Mouse (Mus musculus): ENCODE measurements around the gene Slamf6.
"Not testable (repeated sequence)": the region's sequence is repeated elsewhere in the genome, so short reads cannot be mapped to it uniquely, and the experiment has no call there.

Gene Slamf6

GRCm38 (mm10) chr1:171955071-171955470 lies 37.8 kb downstream of the Slamf6 start:
- intact Hi-C loops (cut with DNase I), result no loop called here

DNA sequence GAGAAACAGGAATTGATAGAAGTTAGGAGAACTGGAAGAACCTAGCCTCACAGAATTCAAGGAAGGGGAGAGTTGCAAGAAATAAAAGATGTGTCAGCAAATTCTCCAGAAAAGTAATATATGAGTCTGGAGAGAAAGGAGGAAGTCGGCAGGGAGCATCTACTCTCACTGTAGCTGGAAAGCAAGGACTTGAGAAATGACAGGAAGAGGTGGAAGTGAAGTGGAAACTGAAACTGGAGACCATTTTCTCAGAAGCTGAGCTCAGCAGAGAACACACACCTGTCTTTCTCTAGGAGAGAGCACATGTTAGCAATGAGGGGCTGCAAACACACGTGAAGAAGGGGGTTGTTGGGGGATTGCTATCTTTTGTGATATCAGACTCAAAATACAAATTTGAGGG lies 40.1 kb downstream of the Slamf6 start:
- intact Hi-C loops (cut with DNase I), result no loop called here

GRCm38 (mm10) chr1:171960726-171961125 lies 43.4 kb downstream of the Slamf6 start:
- intact Hi-C loops (cut with DNase I), result no loop called here

DNA sequence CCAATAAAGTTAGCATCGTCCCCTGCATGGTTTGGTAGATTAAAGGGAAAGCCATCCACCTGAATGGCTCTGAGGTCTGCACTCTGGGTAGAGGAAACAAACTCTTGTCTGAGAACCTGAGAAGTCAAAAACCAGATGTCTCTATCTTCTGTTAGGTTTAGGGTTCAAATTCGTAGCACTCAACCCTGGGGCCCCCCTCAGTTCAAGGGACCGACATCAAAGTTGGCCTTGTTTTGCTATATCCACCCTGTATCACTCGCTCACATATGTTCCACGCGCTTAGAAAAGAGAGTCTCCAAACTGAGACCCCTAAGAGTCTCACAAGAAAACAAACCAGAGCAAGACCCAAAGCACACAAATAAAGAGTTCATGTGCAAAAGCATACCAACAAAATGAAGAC lies 44.4 kb downstream of the Slamf6 start:
- intact Hi-C loops (cut with DNase I), result no loop called here

DNA sequence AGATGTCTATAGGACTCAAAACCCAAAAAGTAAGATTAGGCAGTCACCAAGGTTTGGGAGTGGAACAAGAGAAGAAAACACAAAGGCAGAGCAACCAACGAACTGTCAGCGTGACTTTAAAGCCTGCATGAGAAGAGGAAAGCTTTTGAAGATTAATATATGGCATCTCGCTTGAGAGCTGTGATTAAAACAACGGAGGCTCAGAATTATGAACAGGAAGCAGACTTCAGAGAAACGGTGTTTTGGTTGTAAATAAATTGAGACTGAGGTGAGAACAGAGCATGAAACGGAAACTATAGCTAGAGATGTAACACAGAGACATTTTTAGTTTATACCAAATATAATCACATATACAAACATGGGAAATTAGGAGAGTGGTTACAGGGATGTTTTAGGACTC lies 46.3 kb downstream of the Slamf6 start:
- intact Hi-C loops (cut with DNase I), result no loop called here

DNA sequence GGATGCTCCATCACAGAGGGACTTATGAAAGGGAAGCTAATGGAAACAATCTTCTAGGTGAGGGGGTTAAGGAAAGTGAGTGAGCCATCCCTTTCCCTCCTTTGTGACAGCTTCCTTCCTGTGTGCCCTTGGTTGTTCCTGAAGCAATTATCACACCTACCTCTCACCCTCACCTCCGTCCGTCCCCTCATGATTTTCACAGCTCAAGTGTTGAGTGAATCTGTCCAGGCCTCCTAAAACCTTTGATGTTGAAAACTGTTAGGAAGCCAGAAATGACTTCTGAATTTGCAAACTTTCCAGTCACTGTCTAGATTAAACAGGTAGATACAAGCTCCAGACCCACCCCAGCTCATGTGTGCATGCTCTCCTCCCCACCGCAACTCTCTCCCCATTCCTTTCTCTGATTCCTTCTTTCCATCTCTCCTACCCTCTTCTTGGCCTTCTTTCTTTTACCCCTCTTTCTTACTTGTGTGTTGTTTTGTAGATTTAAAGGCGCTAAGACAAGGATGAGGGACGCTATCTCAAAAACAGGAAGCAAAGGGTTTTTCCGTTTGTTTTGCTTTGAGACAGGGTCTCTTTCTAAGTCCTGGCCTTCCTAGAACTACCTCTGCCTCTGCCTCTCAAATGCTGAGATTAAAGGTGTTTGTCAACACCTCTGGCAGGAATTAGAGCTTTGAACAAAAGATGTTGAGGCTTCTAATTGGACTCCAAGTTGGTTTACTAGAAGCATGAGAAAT lies 48.9 kb downstream of the Slamf6 start:
- intact Hi-C loops (cut with DNase I), result no loop called here

DNA sequence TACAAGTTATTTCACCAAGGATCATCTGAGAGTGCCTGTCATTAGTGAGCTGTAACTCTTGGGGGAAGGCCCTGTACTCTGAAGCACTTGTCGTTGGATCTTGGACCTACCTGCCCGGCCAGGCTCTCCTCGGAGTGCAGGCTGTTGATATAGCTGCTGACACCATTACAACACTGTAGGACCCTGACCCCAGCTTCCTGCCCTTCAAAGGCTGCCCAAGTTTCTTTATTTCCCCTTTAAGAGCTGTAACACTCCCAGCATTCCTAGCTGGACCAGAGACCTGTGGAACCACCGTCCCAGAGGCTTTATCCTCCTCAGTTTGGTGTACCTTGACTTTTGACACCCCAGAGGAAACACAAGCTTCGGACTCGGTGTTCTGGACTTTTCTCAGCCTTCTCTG lies 51.9 kb downstream of the Slamf6 start:
- intact Hi-C loops (cut with DNase I), result no loop called here

DNA sequence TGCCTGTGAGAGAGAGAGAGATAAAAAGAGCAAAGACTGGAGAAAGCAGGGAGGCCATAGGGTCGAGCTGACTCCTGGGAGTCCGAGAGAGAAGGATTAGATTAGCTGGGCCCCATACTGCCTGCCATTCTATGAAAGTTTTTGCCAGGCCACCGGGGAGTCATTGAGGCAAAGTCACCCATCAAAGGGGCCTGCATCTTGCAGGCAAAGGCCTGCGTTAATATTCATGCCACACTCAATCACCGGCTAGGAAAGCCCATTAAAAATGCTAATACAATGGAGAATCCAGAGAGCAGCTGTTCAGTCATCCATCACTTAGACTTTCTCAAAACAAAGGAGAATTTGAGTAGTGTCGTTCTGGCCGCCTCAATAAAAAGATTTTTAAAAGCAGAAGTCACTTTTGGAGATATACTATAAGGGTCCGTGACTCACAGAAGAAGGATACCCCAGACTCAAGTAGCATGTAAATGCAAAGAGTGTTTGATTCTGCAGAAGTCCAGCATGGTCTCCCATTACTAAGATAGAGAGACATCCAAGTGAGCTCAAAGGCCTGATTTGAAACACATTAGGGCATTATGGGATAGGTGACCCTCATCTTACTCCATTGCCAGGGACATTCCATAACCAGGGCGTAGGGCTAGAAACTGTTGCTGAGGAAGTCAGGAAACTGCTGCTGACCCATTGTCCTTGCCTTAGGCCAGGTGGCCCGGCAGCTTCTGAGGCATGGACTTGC lies 53.7 kb downstream of the Slamf6 start:
- intact Hi-C loops (cut with DNase I), result no loop called here

- intact Hi-C loops (cut with DNase I), result not testable (repeated sequence)
These were observed 57.0 kb downstream of the Slamf6 start for GRCm38 (mm10) chr1:171974361-171974760.

GRCm38 (mm10) chr1:171975377-171975776 lies 58.1 kb downstream of the Slamf6 start:
- intact Hi-C loops (cut with DNase I), result no loop called here

DNA sequence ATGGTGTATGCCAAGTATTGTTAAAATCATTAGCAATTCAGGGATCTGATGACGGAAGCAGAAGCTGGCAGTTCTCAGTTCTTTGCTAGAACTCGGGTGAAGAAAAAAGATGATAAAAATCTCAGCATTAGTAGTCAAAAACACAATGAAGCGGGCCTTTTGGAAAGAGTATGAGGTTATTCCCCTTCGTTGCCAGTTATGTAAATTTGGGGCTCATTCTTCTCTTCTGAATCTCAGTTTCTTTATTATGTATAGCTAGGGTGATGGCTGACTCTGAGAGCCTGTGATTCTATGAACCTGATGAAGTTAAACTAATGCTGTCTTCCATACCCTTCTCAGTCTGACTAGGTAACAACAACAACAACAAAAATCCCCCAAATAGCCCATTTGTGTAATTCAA lies 58.5 kb downstream of the Slamf6 start:
- intact Hi-C loops (cut with DNase I), result no loop called here

GRCm38 (mm10) chr1:171976826-171977539 lies 59.7 kb downstream of the Slamf6 start:
- intact Hi-C loops (cut with DNase I), result no loop called here

DNA sequence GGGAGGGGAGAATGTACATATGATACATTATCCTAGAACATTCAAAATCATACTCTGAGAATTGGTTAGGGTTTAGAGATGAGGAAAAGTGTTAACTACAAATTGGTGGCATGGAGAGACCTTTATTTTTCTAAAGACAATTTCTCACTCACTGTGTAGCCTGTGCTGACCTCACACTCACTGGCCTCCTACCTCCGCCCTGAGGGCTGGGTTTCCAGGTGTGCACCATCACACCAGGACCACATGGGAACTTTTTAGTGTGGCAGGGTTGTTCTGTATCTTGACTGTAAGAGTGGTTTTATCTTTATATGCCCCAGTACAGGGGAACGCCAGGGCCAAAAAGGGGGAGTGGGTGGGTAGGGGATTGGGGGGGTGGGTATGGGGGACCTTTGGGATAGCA lies 60.6 kb downstream of the Slamf6 start:
- intact Hi-C loops (cut with DNase I), result no loop called here

- intact Hi-C loops (cut with DNase I), result no loop called here
These were observed 62.8 kb downstream of the Slamf6 start for GRCm38 (mm10) chr1:171979969-171980730.

- intact Hi-C loops (cut with DNase I), result no loop called here
These were observed 64.9 kb downstream of the Slamf6 start for GRCm38 (mm10) chr1:171982170-171982569.

DNA sequence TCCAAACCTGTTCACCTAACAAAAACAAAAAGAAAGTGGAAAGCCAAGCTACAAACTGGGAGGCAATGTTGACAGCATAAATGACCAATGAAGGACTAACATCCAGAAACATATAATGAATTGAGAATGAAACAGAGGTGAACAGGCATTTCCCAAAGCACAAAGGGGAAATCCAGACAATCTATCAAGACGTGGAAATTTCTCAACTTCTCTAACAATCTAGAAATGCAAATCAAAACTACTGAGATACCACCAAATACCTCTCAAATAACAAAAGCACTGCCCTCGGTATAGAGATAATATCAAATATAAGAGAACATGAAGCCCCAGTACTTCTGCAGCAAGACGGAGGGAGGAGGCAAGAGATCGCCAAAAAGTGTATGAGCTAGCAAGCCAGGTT lies 65.4 kb downstream of the Slamf6 start:
- intact Hi-C loops (cut with DNase I), result no loop called here

DNA sequence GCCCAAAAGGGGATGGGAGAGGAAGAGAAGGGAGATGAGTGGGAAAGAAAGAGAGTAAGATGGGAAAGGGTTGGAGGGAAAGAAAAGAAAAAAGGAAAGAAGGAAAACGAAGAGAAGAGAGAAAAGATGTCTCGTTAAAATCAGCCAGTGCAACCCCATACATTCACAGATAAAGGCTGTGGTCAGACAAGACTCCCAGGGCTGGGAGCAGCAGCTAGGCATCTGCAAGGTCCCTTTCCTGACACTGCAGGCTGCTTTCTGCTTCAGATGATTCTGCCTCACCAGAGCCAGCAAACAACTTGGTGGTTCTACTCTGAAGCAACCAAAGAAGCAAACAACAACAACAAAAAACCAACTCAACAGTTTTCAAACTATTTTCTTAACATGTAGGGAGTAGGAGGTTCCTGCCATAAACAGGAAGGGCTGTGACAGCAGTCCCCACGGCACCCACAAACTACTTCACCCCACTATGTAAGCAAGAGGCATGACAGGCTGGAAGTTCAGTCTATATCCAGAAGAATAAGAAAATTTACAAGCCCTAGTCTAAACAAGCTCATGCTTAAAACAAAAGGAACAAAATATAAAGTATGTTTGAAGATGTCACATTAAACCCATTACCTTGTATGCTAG lies 66.2 kb downstream of the Slamf6 start:
- intact Hi-C loops (cut with DNase I), result no loop called here

GRCm38 (mm10) chr1:171984121-171984520 lies 66.8 kb downstream of the Slamf6 start:
- intact Hi-C loops (cut with DNase I), result no loop called here

DNA sequence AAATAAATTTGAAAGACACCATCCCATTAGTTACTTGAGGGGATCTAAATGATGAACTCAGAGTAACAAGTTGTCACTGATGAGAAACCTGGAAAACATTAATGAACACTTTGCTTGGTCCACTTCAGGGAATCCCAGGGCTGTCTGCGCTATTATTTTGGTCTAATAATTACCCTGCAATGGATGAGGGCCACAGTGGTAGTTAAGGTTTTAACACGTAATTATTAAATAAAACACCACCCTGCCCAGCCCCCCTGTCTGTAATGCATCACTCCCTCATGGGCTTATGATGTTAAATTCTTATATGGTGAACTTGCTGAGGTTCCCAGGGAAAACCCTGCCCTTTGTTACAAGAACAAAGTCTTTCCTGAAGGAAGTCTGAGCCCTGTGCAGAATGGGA lies 74.6 kb downstream of the Slamf6 start:
- intact Hi-C loops (cut with DNase I), result no loop called here

DNA sequence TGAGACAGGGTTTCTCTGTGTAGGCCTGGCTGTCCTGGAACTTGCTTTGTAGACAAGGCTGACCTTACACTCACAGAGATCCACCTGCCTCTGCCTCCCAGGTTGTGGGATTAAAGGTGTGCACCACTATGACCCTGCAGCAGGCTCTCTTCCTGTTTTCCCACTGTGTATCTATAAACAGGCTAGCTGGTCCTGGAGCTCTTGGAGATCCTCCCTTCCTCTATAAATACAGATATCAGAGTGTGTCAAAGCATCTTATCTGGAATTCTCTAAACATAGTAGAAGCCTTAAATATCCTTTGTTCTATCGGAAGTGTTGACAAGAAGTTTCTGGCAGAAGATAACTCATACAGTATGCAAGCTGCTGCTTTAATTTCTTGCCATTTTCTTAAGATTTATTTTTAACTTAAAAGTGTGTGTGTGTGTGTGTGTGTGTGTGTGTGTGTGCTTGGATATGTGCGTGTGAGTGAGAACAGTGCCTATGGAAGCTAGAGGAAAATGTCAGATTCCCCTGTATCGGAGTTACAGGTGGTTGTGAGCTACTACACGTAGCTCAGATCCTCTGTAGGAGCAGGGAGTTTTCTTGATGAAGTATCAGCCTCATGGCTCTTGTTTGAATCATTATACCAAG lies 75.7 kb downstream of the Slamf6 start:
- intact Hi-C loops (cut with DNase I), result no loop called here

GRCm38 (mm10) chr1:171994501-171994900 lies 77.2 kb downstream of the Slamf6 start:
- intact Hi-C loops (cut with DNase I), result no loop called here
